Mouse (Mus musculus): ENCODE measurements around the gene Ugt1a2.
"Not testable (repeated sequence)": the region's sequence is repeated elsewhere in the genome, so short reads cannot be mapped to it uniquely, and the experiment has no call there.

Ugt1a2 gene

GRCm38 (mm10) chr1:88218051-88218450 is 17.6 kb downstream of the Ugt1a2 start:
- no peak for DNase-seq (ENCODE audit: low spot score)

- DNase-seq (ENCODE audit: low spot score): no peak
These were observed 18.2 kb downstream of the Ugt1a2 start for GRCm38 (mm10) chr1:88218591-88218990.

DNA sequence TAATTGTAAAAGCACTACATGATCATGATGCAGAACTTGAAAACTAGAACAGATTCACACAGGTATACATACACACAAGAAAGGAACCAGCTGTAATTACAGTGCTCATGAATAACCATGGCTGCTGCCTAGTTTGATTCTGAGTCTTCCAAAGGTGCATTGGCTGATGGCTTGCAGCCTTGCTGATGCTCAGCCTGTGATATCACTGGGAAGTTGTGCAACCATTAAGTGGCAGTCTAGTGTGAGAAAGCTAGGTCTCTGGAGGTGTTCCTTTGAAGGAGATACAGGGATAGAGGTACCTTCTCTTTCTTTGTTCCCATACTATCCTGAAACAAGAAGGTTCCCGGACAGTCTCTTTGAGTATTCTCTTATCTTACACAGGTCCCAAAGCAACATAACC is 18.7 kb downstream of the Ugt1a2 start:
- no peak for DNase-seq (ENCODE audit: low spot score)

DNA sequence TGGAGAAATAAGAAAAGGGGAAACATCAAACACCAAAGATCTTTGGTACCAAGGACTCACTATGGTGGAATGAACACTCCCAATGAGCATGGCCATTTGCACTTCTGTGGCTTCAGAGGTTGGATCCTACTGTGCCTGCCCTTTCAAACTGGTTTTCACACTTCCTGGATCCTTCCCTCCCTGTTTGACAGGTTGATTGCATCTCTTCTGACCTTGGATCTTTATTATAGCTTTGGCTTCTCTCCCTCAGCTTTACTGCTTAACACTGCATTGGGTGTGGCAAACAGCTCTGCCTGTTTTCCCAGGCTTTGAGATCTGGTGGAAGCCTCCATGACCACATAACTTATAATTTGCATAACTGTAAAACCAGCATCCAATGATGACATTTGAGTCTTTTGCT is 19.9 kb downstream of the Ugt1a2 start:
- DNase-seq (ENCODE audit: low spot score): peak; percentile 16

- DNase-seq (ENCODE audit: low spot score): no peak
These were observed 21.8 kb downstream of the Ugt1a2 start for GRCm38 (mm10) chr1:88222216-88222615.

- DNase-seq (ENCODE audit: low spot score): peak; percentile 5
These were observed 22.7 kb downstream of the Ugt1a2 start for GRCm38 (mm10) chr1:88223011-88223515.

- peak; percentile 8 for DNase-seq (ENCODE audit: low spot score)
These were observed 23.2 kb downstream of the Ugt1a2 start for GRCm38 (mm10) chr1:88223591-88223990.

DNA sequence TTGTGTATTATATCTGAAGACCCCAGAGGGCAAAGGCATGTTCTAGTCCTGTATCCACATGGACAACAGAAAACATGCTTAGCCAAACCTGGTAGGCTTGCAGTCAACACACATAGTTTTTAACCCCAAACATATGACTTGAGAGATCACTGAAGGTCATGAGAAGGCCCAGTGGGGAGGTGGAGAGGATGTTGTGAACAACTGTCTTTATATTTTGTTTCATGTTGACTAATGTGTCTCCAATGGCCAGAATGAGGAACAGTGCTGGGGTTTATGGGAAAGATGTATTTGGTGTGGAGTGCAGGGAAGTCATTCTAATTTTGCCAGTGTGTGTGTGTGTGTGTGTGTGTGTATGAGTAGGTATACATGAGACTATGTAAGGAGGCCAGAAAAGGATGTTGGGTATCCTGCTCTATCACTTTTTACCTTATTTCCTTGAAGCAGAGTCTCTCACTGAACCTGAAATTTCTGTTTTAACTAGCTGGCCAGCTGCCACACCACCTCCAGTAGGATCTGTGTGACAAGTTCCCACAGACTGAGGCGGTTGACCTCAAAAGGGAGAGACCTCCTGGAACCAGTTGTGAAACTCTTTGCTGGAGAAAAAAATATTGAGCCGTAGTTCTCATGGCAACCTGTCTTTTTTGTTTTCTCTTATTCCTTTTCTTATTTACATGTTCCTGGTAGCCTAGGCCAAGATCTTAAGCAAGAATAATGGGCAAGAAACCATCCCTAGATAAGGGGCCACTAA is 23.8 kb downstream of the Ugt1a2 start:
- DNase-seq (ENCODE audit: low spot score): peak; percentile 88

- not testable (repeated sequence) for DNase-seq (ENCODE audit: low spot score)
These were observed 24.9 kb downstream of the Ugt1a2 start for GRCm38 (mm10) chr1:88225301-88225700.

GRCm38 (mm10) chr1:88225741-88226140 is 25.3 kb downstream of the Ugt1a2 start:
- DNase-seq (ENCODE audit: low spot score): peak; percentile 9

GRCm38 (mm10) chr1:88226670-88227379 is 26.4 kb downstream of the Ugt1a2 start, which contains the start of gene Mroh2a:
Mroh2a (plus strand) TSS chr1:88226986.
- peak; percentile 25 for DNase-seq (ENCODE audit: low spot score)

- peak; percentile 8 for DNase-seq (ENCODE audit: low spot score)
These were observed 27.1 kb downstream of the Ugt1a2 start for GRCm38 (mm10) chr1:88227482-88227881.

- peak; percentile 25 for DNase-seq (ENCODE audit: low spot score)
These were observed 27.7 kb downstream of the Ugt1a2 start for GRCm38 (mm10) chr1:88228121-88228520.

GRCm38 (mm10) chr1:88229566-88229965 is 29.2 kb downstream of the Ugt1a2 start:
- DNase-seq (ENCODE audit: low spot score): no peak

DNA sequence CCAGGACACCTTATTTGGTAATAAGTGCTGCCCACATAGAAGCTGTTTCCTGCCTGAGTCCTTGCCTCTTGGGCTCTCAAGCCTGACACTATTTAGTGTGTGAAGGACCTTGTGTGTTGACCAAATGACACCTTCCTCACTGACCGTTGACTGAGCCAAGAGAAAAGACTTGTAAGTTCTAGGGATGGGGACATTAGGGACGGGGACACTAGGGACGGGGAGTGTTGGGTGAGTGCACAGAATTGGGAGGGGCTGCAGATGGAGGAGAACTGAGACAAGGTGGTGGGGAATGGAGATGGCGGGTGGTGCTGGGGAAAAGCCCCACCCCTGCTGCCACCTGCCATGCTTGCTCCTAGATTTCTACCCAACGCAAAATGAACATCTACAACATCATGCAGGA is 29.6 kb downstream of the Ugt1a2 start:
- DNase-seq (ENCODE audit: low spot score): no peak

DNA sequence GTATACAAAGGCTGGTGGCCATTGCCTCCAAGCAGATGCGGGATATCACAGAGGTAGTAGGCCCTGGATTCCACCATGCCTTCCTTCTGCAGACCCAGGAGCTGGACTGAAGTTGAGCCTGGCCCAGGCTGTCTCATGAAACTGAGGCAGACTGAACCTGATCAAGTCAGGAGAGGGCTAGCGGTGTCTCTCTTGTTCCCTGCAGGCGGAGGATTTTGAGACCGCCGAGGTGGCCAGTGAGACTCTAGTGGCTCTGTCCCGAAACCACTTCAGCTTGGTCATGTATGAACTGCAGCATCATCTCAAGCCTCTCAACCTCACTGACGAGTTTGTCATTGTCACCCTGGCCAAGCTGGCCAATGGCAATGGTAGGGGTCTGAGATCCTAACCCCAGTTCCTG is 30.0 kb downstream of the Ugt1a2 start:
- DNase-seq (ENCODE audit: low spot score): no peak

GRCm38 (mm10) chr1:88230981-88231802 is 30.8 kb downstream of the Ugt1a2 start:
- no peak for DNase-seq (ENCODE audit: low spot score)

GRCm38 (mm10) chr1:88231803-88232499 is 31.6 kb downstream of the Ugt1a2 start:
- no peak for DNase-seq (ENCODE audit: low spot score)

DNA sequence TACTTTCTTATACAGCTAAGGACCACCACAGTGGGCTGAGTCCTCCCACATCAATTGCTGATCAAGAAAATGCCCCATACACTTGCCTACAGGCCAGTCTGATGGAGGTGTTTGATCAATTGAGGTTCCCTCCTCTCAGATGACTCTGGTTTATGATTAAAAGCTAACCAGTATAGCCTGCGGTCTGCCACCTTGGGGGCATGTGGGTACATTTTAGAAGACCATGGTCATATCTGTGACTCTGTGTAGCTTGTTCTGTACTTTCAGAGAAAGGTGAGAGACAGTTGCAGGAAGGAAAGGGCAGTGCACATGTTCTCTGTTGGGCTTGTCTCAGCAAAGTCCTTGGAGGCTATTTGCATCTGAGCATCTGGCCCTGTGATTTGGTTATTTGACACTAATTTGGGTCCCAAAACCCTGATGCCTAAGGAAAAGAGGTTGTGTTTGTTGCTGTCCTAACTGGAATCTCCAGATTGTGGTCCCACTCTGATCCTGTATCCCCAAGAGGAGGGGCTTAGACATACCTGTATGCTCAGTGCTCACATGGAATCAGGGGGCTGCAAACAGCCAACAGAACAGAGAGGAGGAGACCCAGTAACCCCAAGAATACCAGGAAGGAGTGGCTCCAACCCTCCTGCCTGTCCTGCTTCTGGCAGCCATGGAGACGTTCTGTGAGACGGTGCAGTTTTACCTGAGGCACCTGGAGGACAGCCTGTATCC is 32.4 kb downstream of the Ugt1a2 start:
- no peak for DNase-seq (ENCODE audit: low spot score)

DNA sequence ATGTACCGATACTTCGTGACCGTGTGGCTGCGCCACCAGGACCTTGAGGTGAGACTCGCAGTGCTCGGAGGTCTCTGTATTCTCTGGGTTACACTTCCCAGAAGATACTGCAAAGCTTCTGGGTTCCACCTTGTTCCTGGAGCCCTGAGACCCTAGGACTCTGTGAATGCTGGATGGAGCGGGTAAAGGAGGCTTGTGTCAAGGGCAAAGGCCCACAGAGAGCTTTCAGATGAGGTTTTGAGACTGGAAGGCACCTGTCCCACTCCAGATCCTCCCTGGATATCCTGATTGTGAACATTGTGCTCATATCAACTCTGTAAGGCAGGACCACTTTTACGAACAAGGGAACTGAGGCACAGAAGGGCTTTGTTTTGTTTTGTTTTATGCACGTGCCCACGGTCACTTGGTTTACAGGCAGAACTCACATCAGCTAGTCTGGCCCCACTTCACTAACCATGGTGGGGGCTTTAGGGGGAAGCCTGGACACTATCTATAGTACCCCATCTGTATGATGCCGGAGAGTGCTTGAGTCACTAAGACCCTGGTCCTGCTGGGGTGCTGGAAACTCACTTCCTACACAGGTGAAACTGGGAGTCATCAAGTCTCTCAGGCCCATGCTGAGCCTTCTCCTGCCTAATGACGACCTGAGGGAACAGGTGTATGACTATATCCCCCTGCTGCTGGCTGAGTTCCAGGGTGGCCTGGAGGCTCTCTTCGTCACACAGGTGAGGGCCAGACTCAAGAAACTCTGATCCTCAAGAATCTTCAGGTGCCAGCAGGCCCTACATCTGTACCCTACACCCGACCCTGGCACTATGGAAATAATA is 33.2 kb downstream of the Ugt1a2 start:
- DNase-seq (ENCODE audit: low spot score): no peak
